Mouse (Mus musculus) E14TG2a.4 (cell line): ENCODE measurements around the gene Mettl16.

Source experiments
- CTCF ChIP-seq: conservative IDR thresholded peaks from 2 replicates; pipeline ENCODE4 v1.5.1; 2014; ENCODE audit warnings: low read length
- POU5F1 ChIP-seq: IDR thresholded peaks from 2 replicates; pipeline ENCODE4 v1.6.1; 2014; ENCODE audit warnings: low read length, borderline replicate concordance

DNA sequence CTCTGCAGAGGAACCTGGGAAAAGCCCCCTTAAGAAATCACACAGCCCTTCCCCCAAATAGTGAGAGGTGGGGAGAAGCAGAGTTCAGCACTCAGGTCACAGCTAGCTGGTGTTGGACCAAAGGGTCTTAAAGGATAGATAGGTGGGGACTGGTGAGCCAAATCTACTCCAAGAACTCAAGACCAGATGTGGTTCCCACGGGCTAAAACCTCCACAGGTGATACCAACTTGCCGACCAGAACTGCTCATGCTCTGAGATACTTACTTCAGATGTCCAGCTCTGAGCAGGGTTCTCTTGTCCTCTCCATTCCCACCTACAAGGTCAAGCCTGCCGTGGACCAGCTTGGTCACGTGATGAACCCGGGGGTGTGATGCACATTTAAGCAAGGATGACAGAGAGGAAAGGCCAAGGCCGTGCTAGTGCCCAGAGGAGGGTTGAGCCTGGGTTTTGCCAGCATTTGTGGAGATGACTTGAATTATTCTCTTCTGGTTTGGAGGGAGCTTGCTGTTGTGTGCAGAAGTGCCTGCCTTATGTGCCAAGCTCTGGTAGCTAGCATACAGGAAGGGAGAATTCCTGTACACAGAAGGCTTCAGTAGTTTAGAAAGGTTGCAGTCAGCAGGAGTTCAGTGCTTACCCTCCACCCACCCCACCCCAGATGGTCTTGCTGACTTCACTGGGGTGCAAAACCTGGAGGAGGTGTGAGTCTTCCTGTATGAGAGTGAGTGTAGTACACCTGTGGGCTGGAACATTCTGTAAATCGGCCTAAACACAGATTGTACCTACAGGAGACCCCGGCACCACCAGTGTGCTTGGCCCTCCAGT is 63.1 kb downstream of the Mettl16 start:
- TF ChIP-seq CTCF (no peak), POU5F1 (no peak)
